Mouse (Mus musculus) A20 (cell line): ENCODE results near the gene Gm7951.
"Not testable (repeated sequence)": the region's sequence is repeated elsewhere in the genome, so short reads cannot be mapped to it uniquely, and the experiment has no call there.

Experiments used
- DNase-seq: peaks from one replicate; pipeline ENCODE4 v3.0.0-alpha.2; 2011; ENCODE audit warnings: low read depth, low spot score

Gm7951 gene

DNA sequence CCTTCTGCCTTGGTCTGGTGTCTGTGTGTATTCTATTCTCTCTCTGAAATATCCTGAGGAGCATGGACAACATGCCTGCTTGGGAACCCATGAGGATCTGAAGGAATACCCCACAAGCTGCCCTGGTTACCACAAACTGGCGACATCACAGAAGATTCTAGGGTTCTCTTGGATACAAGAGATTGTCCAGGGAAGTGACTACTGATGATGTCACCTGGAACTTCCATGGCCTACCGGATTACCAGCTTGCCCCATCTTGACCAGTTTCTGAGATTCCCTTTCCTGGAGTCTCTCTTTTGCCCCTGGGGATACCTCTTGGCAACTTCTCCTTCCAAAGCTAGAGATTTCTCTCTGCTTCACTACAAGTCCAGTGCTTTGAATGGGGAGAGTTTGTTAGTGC lies at the start of gene Gm7951:
Gm7951 (minus strand) TSS at position 101 of the 400 bp plus-strand sequence.
- not testable (repeated sequence) for DNase-seq

DNA sequence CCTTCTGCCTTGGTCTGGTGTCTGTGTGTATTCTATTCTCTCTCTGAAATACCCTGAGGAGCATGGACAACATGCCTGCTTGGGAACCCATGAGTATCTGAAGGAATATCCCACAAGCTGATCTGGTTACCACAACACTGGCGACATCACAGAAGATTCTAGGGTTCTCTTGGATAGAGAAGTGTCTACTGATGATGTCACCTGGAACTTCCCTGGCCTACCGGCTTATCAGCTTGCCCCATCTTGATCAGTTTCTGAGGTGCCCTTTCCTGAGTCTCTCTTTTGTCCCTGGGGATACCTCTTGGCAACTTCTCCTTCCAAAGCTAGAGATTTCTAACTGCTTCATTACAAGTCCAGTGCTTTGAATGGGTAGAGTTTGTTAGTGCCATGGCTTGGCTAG lies 45.4 kb upstream of the Gm7951 start, which contains the start of gene Gm17027:
Gm17027 (minus strand) TSS at position 101 of the 400 bp plus-strand sequence.
- not testable (repeated sequence) for DNase-seq

DNA sequence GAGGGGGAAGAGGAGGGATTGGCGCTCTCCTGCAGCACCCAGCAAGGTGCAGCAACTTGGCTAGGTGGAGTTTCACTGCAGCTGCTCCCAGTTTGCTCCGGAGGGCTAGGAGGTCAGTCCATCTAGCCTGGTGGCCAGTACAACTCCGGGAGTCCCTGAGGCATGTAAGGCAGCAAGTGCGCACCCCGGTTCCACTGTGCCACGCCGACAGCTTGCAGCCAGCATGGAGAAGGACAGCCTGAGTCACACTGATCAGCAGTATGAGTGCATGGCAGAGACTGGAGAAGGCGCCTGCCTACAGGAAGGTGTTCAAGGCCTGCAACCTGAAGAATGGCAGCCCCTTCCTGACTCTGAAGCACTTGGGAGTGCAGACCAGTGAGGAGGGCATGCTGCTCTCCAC lies 17.4 kb upstream of the Gm7951 start:
- not testable (repeated sequence) for DNase-seq

DNA sequence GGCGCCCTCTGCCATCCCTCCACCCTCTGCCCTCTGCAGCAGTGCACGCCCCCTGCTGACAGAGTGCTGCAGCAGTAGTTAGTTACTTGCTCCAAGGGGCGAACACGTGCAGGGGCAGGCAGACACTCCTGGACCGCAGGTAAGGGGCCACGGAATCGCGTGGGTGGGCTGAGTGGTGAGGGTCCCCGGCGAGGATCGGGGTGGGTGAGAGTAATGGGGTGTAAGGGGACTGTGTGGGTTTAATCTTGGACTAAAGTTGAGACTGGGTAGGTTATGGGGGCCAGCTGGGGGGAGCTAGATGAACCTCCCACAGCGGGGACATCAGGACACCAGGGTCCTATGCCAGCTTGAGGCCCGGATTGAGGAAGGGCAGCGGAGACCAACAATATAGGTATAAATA lies 16.6 kb upstream of the Gm7951 start:
- not testable (repeated sequence) for DNase-seq
